Mouse (Mus musculus) midbrain, embryonic 14.5 days (tissue): ENCODE data around the gene Irs1. TPM values are rescaled to one million over a fixed set of nuclear protein-coding genes. Genes with fewer than 3 reads are reported as not detected.

Experiments
- ATAC-seq: fragments of 200-750 bp; cut with Nextera tagmentation; 2 replicates; pipeline ENCODE4 v1.8.0; 2017; ENCODE audit warnings: moderate number of reproducible peaks, moderate library complexity; ENCODE audit not compliant: low FRiP score, low TSS enrichment
- DNase-seq: peaks from one replicate; pipeline ENCODE4 v3.0.0-alpha.2; 2015
- H3K27ac ChIP-seq: fragments of 300-500 bp; sonication (generic); replicated peaks from 2 replicates; pipeline ENCODE4 v1.5.1; 2014; ENCODE audit warnings: mild to moderate bottlenecking, low read depth, low read length, moderate library complexity
- H3K27me3 ChIP-seq: fragments of 300-500 bp; sonication (generic); 2 replicates; pipeline ENCODE4 v1.6.1; 2014; ENCODE audit warnings: low read length, control low read depth, mixed read lengths; ENCODE audit not compliant: control insufficient read depth, insufficient read depth
- H3K36me3 ChIP-seq: fragments of 300-500 bp; sonication (generic); 2 replicates; pipeline ENCODE4 v1.6.1; 2014; ENCODE audit warnings: low read length, control low read depth; ENCODE audit not compliant: control insufficient read depth, insufficient read depth
- H3K4me1 ChIP-seq: fragments of 300-500 bp; sonication (generic); 2 replicates; pipeline ENCODE4 v1.6.1; 2014; ENCODE audit warnings: mild to moderate bottlenecking, antibody characterized with exemption, low read length, control low read depth; ENCODE audit not compliant: control insufficient read depth, insufficient read depth
- H3K4me2 ChIP-seq: fragments of 300-500 bp; sonication (generic); 2 replicates; pipeline ENCODE4 v1.6.1; 2014; ENCODE audit warnings: mild to moderate bottlenecking, low read length, moderate library complexity
- H3K4me3 ChIP-seq: fragments of 300-500 bp; sonication (generic); replicated peaks from 2 replicates; pipeline ENCODE4 v1.5.1; 2014; ENCODE audit warnings: low read depth, low read length
- H3K9ac ChIP-seq: fragments of 300-500 bp; sonication (generic); replicated peaks from 2 replicates; pipeline ENCODE4 v1.6.1; 2014; ENCODE audit warnings: mild to moderate bottlenecking, low read length, moderate library complexity
- H3K9me3 ChIP-seq: fragments of 300-500 bp; sonication (generic); 2 replicates; pipeline ENCODE4 v1.6.1; 2016; ENCODE audit warnings: low read length, control low read depth, mixed read lengths; ENCODE audit not compliant: control insufficient read depth
- WGBS: fragments of 180-500 bp; shearing (Covaris S2); extraction: QIAGEN DNeasy Blood & Tissue Kit; methylation state at CpG from one replicate; pipeline ENCODE4 v1.1.7; 2014; 5-methylcytosine and 5-hydroxymethylcytosine counted together
- polyA plus RNA-seq: library from polyadenylated mRNA; unstranded; fragments of >200 nt; fragmentation: Nextera tagmentation; extraction: Ambion mirVana; gene quantifications from 2 replicates; pipeline ENCODE4 v1.2.1, GENCODE M21; 2014

The Irs1 gene
- polyA plus RNA-seq, 1 experiment from 2014 or later = 7.9 TPM

GRCm38 (mm10) chr1:82253789-82254445, 37.3 kb downstream of the Irs1 start:
- ATAC-seq (no peak), DNase-seq (no peak)
- H3K4me1 ChIP-seq = peaks cover 5% of the 10 kb centered on the region; the same call in 1 of the 2 replicates
- H3K4me3 ChIP-seq = no peak overlapping the region
- no peaks in the 10 kb centered on the region for H3K9me3 ChIP-seq
- WGBS = 87% methylated on average over 9 of the region's 9 CpGs
- no peaks in the 10 kb centered on the region for H3K27me3 ChIP-seq
- no peaks in the 10 kb centered on the region for H3K36me3 ChIP-seq
- no peak overlapping the region for H3K27ac ChIP-seq
- H3K9ac ChIP-seq = no peak overlapping the region
- no peak overlapping the region for H3K4me2 ChIP-seq

- H3K4me2 ChIP-seq = no peak overlapping the region
- no peak for DNase-seq
- ATAC-seq = no peak
- H3K9ac ChIP-seq = no peak overlapping the region
- no peaks in the 10 kb centered on the region for H3K27me3 ChIP-seq
- no peaks in the 10 kb centered on the region for H3K9me3 ChIP-seq
- H3K36me3 ChIP-seq = no peaks in the 10 kb centered on the region
- H3K4me3 ChIP-seq = no peak overlapping the region
- WGBS = 52% methylated on average over 10 of the region's 10 CpGs
- no peaks in the 10 kb centered on the region for H3K4me1 ChIP-seq
- H3K27ac ChIP-seq = no peak overlapping the region
These were observed 43.8 kb downstream of the Irs1 start for GRCm38 (mm10) chr1:82247221-82247951.

- no peak for DNase-seq
- no peaks in the 10 kb centered on the region for H3K4me1 ChIP-seq
- H3K27me3 ChIP-seq = no peaks in the 10 kb centered on the region
- no peak overlapping the region for H3K4me2 ChIP-seq
- H3K9me3 ChIP-seq = no peaks in the 10 kb centered on the region
- 90% methylated on average over 5 of the region's 5 CpGs for WGBS
- H3K27ac ChIP-seq = no peak overlapping the region
- no peak overlapping the region for H3K9ac ChIP-seq
- no peaks in the 10 kb centered on the region for H3K36me3 ChIP-seq
- no peak overlapping the region for H3K4me3 ChIP-seq
- ATAC-seq = no peak
These were observed 46.2 kb downstream of the Irs1 start for GRCm38 (mm10) chr1:82245002-82245401.

- no peaks in the 10 kb centered on the region for H3K4me1 ChIP-seq
- no peaks in the 10 kb centered on the region for H3K9me3 ChIP-seq
- ATAC-seq (no peak), DNase-seq (no peak)
- 88% methylated on average over 6 of the region's 6 CpGs for WGBS
- H3K27me3 ChIP-seq = no peaks in the 10 kb centered on the region
- no peak overlapping the region for H3K4me2 ChIP-seq
- H3K36me3 ChIP-seq = no peaks in the 10 kb centered on the region
- no peak overlapping the region for H3K27ac ChIP-seq
- H3K9ac ChIP-seq = no peak overlapping the region
- H3K4me3 ChIP-seq = no peak overlapping the region
These were observed 47.9 kb downstream of the Irs1 start for GRCm38 (mm10) chr1:82243260-82243825.

GRCm38 (mm10) chr1:82239409-82240201, 51.6 kb downstream of the Irs1 start:
- H3K36me3 ChIP-seq = 0 out of 2 replicates have a peak, but pooled peaks cover 3% of the 10 kb centered on the region
- H3K9me3 ChIP-seq = no peaks in the 10 kb centered on the region
- no peaks in the 10 kb centered on the region for H3K4me1 ChIP-seq
- H3K4me2 ChIP-seq = no peak overlapping the region
- 88% methylated on average over 3 of the region's 3 CpGs for WGBS
- no peak for DNase-seq
- H3K4me3 ChIP-seq = no peak overlapping the region
- H3K9ac ChIP-seq = no peak overlapping the region
- no peak for ATAC-seq
- no peak overlapping the region for H3K27ac ChIP-seq
- no peaks in the 10 kb centered on the region for H3K27me3 ChIP-seq

GRCm38 (mm10) chr1:82238245-82238644, 53.0 kb downstream of the Irs1 start:
- no peak for DNase-seq
- Histone ChIP-seq H3K36me3 (0 out of 2 replicates have a peak, but pooled peaks cover 3% of the 10 kb centered on the region), H3K4me3 (no peak overlapping the region), H3K9me3 (no peaks in the 10 kb centered on the region), H3K27ac (no peak overlapping the region), H3K9ac (no peak overlapping the region), H3K4me2 (no peak overlapping the region), H3K4me1 (no peaks in the 10 kb centered on the region), H3K27me3 (no peaks in the 10 kb centered on the region)
- 88% methylated on average over 4 of the region's 4 CpGs for WGBS
- no peak for ATAC-seq

GRCm38 (mm10) chr1:82235455-82236104, 55.6 kb downstream of the Irs1 start:
- Histone ChIP-seq H3K36me3 (0 out of 2 replicates have a peak, but pooled peaks cover 3% of the 10 kb centered on the region), H3K4me3 (no peak overlapping the region), H3K27me3 (no peaks in the 10 kb centered on the region), H3K9ac (no peak overlapping the region), H3K4me1 (no peaks in the 10 kb centered on the region), H3K9me3 (no peaks in the 10 kb centered on the region), H3K27ac (no peak overlapping the region), H3K4me2 (no peak overlapping the region)
- WGBS = 72% methylated on average over 3 of the region's 3 CpGs
- DNase-seq (no peak), ATAC-seq (no peak)

GRCm38 (mm10) chr1:82234616-82235015, 56.6 kb downstream of the Irs1 start:
- Histone ChIP-seq H3K9ac (no peak overlapping the region), H3K4me2 (no peak overlapping the region), H3K4me1 (no peaks in the 10 kb centered on the region), H3K27ac (no peak overlapping the region), H3K36me3 (0 out of 2 replicates have a peak, but pooled peaks cover 3% of the 10 kb centered on the region), H3K27me3 (no peaks in the 10 kb centered on the region), H3K4me3 (no peak overlapping the region), H3K9me3 (no peaks in the 10 kb centered on the region)
- 96% methylated on average over 3 of the region's 3 CpGs for WGBS
- ATAC-seq = no peak
- DNase-seq = no peak
